Mouse (Mus musculus) ES-E14 (cell line): Measurements from ENCODE around the gene Hdac4.

Source experiments
- CHD2 ChIP-seq: IDR thresholded peaks from 2 replicates; pipeline ENCODE4 v1.6.1; 2014; ENCODE audit warnings: mild to moderate bottlenecking, low read depth, low read length, inconsistent platforms
- HCFC1 ChIP-seq: IDR thresholded peaks from 2 replicates; pipeline ENCODE4 v1.6.1; 2012; ENCODE audit warnings: low read length, inconsistent platforms, borderline replicate concordance; ENCODE audit not compliant: insufficient read depth
- ZC3H11A ChIP-seq: IDR thresholded peaks from 2 replicates; pipeline ENCODE4 v1.6.1; 2012; ENCODE audit warnings: low read depth, mild to moderate bottlenecking, inconsistent platforms, low read length, borderline replicate concordance

GRCm38 (mm10) chr1:92057068-92057467 lies 138.4 kb downstream of the Hdac4 start:
- TF ChIP-seq HCFC1 (no peak), ZC3H11A (no peak), CHD2 (no peak)
